Mouse (Mus musculus): ENCODE results near the gene Wdr74. TPM values are rescaled to one million over a fixed set of nuclear protein-coding genes. Genes with fewer than 3 reads are reported as not detected.

Gene Wdr74
- polyA plus RNA-seq, 1 experiment = 97.0 TPM

- no peaks in the 10 kb centered on the region for H3K27me3 ChIP-seq (ENCODE audit: control insufficient read depth, insufficient read depth, low read length, poor library complexity, severe bottlenecking)
- no peaks in the 10 kb centered on the region for H3K4me1 ChIP-seq (ENCODE audit: control insufficient read depth, insufficient read depth, low read length)
- H3K9ac ChIP-seq (ENCODE audit: low read depth, poor library complexity, severe bottlenecking) = peak within 1 kb of the TSS; percentile 84
- H3K4me3 ChIP-seq (ENCODE audit: low read depth, low read length) = peak within 1 kb of the TSS; percentile 77
- peaks cover 15% of the 10 kb centered on the region for H3K36me3 ChIP-seq (ENCODE audit: control insufficient read depth, insufficient read depth, low read length, poor library complexity, severe bottlenecking)
- 0 out of 2 replicates have a peak, but pooled peaks have one; percentile 5 for TF ChIP-seq EP300 (IDR thresholded peaks at IDR 0.05; ENCODE audit: insufficient read depth, low read depth, low read length)
- TF ChIP-seq CTCF (IDR thresholded peaks at IDR 0.05; ENCODE audit: low read depth, low read length) = no peak
- peak; percentile 74 for TF ChIP-seq POLR2A (IDR thresholded peaks at IDR 0.05; ENCODE audit: insufficient read depth, low read length)
- H3K27ac ChIP-seq (ENCODE audit: insufficient read depth, low read length) = peak within 1 kb of the TSS; percentile 47
- no peaks in the 10 kb centered on the region for H3K9me3 ChIP-seq (replicated peaks; ENCODE audit: control insufficient read depth, insufficient read depth, low read length, poor library complexity, severe bottlenecking)
These were observed 38.6 kb downstream of the Wdr74 start, which contains the start of gene Tmem179b for GRCm38 (mm10) chr19:8774086-8774835. Gene Tmem179b (minus strand): TSS chr19:8774467.

GRCm38 (mm10) chr19:8774951-8775421, 39.4 kb downstream of the Wdr74 start:
- H3K36me3 ChIP-seq (ENCODE audit: control insufficient read depth, insufficient read depth, low read length, poor library complexity, severe bottlenecking) = peaks cover 13% of the 10 kb centered on the region
- no peaks in the 10 kb centered on the region for H3K4me1 ChIP-seq (ENCODE audit: control insufficient read depth, insufficient read depth, low read length)

GRCm38 (mm10) chr19:8786008-8786781, 50.6 kb downstream of the Wdr74 start, which contains the start of gene Taf6l:
Gene Taf6l (minus strand): TSS chr19:8786417.
- Histone ChIP-seq H3K9ac (ENCODE audit: low read depth, poor library complexity, severe bottlenecking) (peak within 1 kb of the TSS; percentile 46), H3K36me3 (ENCODE audit: control insufficient read depth, insufficient read depth, low read length, poor library complexity, severe bottlenecking) (peaks cover 13% of the 10 kb centered on the region)

More at GRCm38 (mm10) chr19:8774951-8775421, 39.4 kb downstream of the Wdr74 start:
- no peaks in the 10 kb centered on the region for H3K9me3 ChIP-seq (replicated peaks; ENCODE audit: control insufficient read depth, insufficient read depth, low read length, poor library complexity, severe bottlenecking)
- TF ChIP-seq CTCF (IDR thresholded peaks at IDR 0.05; ENCODE audit: low read depth, low read length) = no peak
- TF ChIP-seq POLR2A (IDR thresholded peaks at IDR 0.05; ENCODE audit: insufficient read depth, low read length) = no peak
- no peak for TF ChIP-seq EP300 (IDR thresholded peaks at IDR 0.05; ENCODE audit: insufficient read depth, low read depth, low read length)
- H3K9ac ChIP-seq (ENCODE audit: low read depth, poor library complexity, severe bottlenecking) = peak overlapping the region; percentile 84
- H3K27ac ChIP-seq (ENCODE audit: insufficient read depth, low read length) = peak overlapping the region; percentile 47
- H3K27me3 ChIP-seq (ENCODE audit: control insufficient read depth, insufficient read depth, low read length, poor library complexity, severe bottlenecking) = no peaks in the 10 kb centered on the region
- H3K4me3 ChIP-seq (ENCODE audit: low read depth, low read length) = peak overlapping the region; percentile 77

GRCm38 (mm10) chr19:8788521-8788920, 52.9 kb downstream of the Wdr74 start:
- H3K27me3 ChIP-seq (ENCODE audit: control insufficient read depth, insufficient read depth, low read length, poor library complexity, severe bottlenecking) = no peaks in the 10 kb centered on the region
- H3K9ac ChIP-seq (ENCODE audit: low read depth, poor library complexity, severe bottlenecking) = no peak overlapping the region
- no peak overlapping the region for H3K27ac ChIP-seq (ENCODE audit: insufficient read depth, low read length)
- no peaks in the 10 kb centered on the region for H3K4me1 ChIP-seq (ENCODE audit: control insufficient read depth, insufficient read depth, low read length)
- no peak for TF ChIP-seq EP300 (IDR thresholded peaks at IDR 0.05; ENCODE audit: insufficient read depth, low read depth, low read length)
- no peak for TF ChIP-seq POLR2A (IDR thresholded peaks at IDR 0.05; ENCODE audit: insufficient read depth, low read length)
- TF ChIP-seq CTCF (IDR thresholded peaks at IDR 0.05; ENCODE audit: low read depth, low read length) = no peak
- H3K4me3 ChIP-seq (ENCODE audit: low read depth, low read length) = no peak overlapping the region
- no peaks in the 10 kb centered on the region for H3K9me3 ChIP-seq (replicated peaks; ENCODE audit: control insufficient read depth, insufficient read depth, low read length, poor library complexity, severe bottlenecking)
- peaks cover 3% of the 10 kb centered on the region for H3K36me3 ChIP-seq (ENCODE audit: control insufficient read depth, insufficient read depth, low read length, poor library complexity, severe bottlenecking)

More at GRCm38 (mm10) chr19:8786008-8786781, 50.6 kb downstream of the Wdr74 start, which contains the start of gene Taf6l:
- Histone ChIP-seq H3K27ac (ENCODE audit: insufficient read depth, low read length) (peak within 1 kb of the TSS; percentile 23), H3K27me3 (ENCODE audit: control insufficient read depth, insufficient read depth, low read length, poor library complexity, severe bottlenecking) (no peaks in the 10 kb centered on the region), H3K9me3 (replicated peaks; ENCODE audit: control insufficient read depth, insufficient read depth, low read length, poor library complexity, severe bottlenecking) (no peaks in the 10 kb centered on the region), H3K4me1 (ENCODE audit: control insufficient read depth, insufficient read depth, low read length) (no peaks in the 10 kb centered on the region), H3K4me3 (ENCODE audit: low read depth, low read length) (peak within 1 kb of the TSS; percentile 96)
- peak; percentile 17 for TF ChIP-seq POLR2A (IDR thresholded peaks at IDR 0.05; ENCODE audit: insufficient read depth, low read length)
- TF ChIP-seq CTCF (IDR thresholded peaks at IDR 0.05; ENCODE audit: low read depth, low read length) = no peak
- 0 out of 2 replicates have a peak, but pooled peaks have one; percentile 14 for TF ChIP-seq EP300 (IDR thresholded peaks at IDR 0.05; ENCODE audit: insufficient read depth, low read depth, low read length)

GRCm38 (mm10) chr19:8789171-8789570, 53.5 kb downstream of the Wdr74 start:
- no peak overlapping the region for H3K9ac ChIP-seq (ENCODE audit: low read depth, poor library complexity, severe bottlenecking)

More at GRCm38 (mm10) chr19:8789171-8789570, 53.5 kb downstream of the Wdr74 start:
- Histone ChIP-seq H3K36me3 (ENCODE audit: control insufficient read depth, insufficient read depth, low read length, poor library complexity, severe bottlenecking) (peaks cover 9% of the 10 kb centered on the region), H3K4me3 (ENCODE audit: low read depth, low read length) (no peak overlapping the region), H3K27ac (ENCODE audit: insufficient read depth, low read length) (no peak overlapping the region), H3K9me3 (replicated peaks; ENCODE audit: control insufficient read depth, insufficient read depth, low read length, poor library complexity, severe bottlenecking) (no peaks in the 10 kb centered on the region), H3K4me1 (ENCODE audit: control insufficient read depth, insufficient read depth, low read length) (no peaks in the 10 kb centered on the region), H3K27me3 (ENCODE audit: control insufficient read depth, insufficient read depth, low read length, poor library complexity, severe bottlenecking) (no peaks in the 10 kb centered on the region)
- TF ChIP-seq CTCF (IDR thresholded peaks at IDR 0.05; ENCODE audit: low read depth, low read length) (no peak), POLR2A (IDR thresholded peaks at IDR 0.05; ENCODE audit: insufficient read depth, low read length) (no peak), EP300 (IDR thresholded peaks at IDR 0.05; ENCODE audit: insufficient read depth, low read depth, low read length) (no peak)
